ENCODE assay signal across 9 mouse cellular contexts in genomic region chr2:6463772-6464661, GRCm38 (mm10).
A peak's percentile ranks its signal among the peaks of the same experiment; 100 is the strongest.
DNase-seq lines count a peak whose midpoint lies in the region; ATAC-seq and TF ChIP-seq lines count a peak whose summit lies in the region.
"Had no signal": no experiment of that assay in that cellular context is flagged by ENCODE, and none has a peak within 500 bp of the region (broad histone marks: within the 10 kb centered on the region; RNA-seq: fewer than 3 reads in every experiment).

No protein-coding gene starts in this region.

- peak; percentile 73 for ATAC-seq in heart, embryonic 12.5 days (ENCODE audit: insufficient number of reproducible peaks, low FRiP score)
- peak; percentile 48; the same call in 1 of the 2 replicates for ATAC-seq in kidney, postnatal 0 days (replicated peaks; ENCODE audit: low FRiP score, low read depth)
- ATAC-seq in neural tube, embryonic 13.5 days (ENCODE audit: low read depth), result peak; percentile 76

- H3K79me2 ChIP-seq in liver, adult 2 months (ENCODE audit: control insufficient read depth, insufficient read depth, low read length), result no peaks in the 10 kb centered on the region

- peaks cover 15% of the 10 kb centered on the region for H3K9me3 ChIP-seq in heart, embryonic 12.5 days (replicated peaks)
- no peaks in the 10 kb centered on the region for H3K9me3 ChIP-seq in kidney, postnatal 0 days (replicated peaks; ENCODE audit: low read length)
- H3K9me3 ChIP-seq in neural tube, embryonic 13.5 days, result 0 out of 2 replicates have a peak, but pooled peaks cover 2% of the 10 kb centered on the region
- H3K9me3 ChIP-seq: G1E had no signal

- H3K36me3 ChIP-seq in liver, adult 2 months (ENCODE audit: control insufficient read depth, insufficient read depth, low read length), result no peaks in the 10 kb centered on the region
- no peaks in the 10 kb centered on the region for H3K36me3 ChIP-seq in heart, embryonic 12.5 days
- H3K36me3 ChIP-seq in kidney, postnatal 0 days (ENCODE audit: insufficient read depth, low read length), result no peaks in the 10 kb centered on the region
- no peaks in the 10 kb centered on the region for H3K36me3 ChIP-seq in neural tube, embryonic 13.5 days
- H3K36me3 ChIP-seq: G1E had no signal

- H3K9ac ChIP-seq in liver, adult 2 months (ENCODE audit: low read depth, low read length), result no peak overlapping the region
- no peak overlapping the region for H3K9ac ChIP-seq in heart, embryonic 12.5 days
- H3K9ac ChIP-seq in kidney, postnatal 0 days (ENCODE audit: low read depth, low read length), result no peak overlapping the region
- H3K9ac ChIP-seq in neural tube, embryonic 13.5 days, result no peak overlapping the region

- no peak overlapping the region for H3K4me3 ChIP-seq in liver, adult 2 months (ENCODE audit: insufficient read depth, low read depth, low read length)
- no peak overlapping the region; the same call in 1 of the 2 replicates for H3K4me3 ChIP-seq in heart, embryonic 12.5 days
- no peak overlapping the region for H3K4me3 ChIP-seq in kidney, postnatal 0 days (replicated peaks; ENCODE audit: low read depth, low read length)
- H3K4me3 ChIP-seq in neural tube, embryonic 13.5 days, result no peak overlapping the region

- no peaks in the 10 kb centered on the region for H3K4me1 ChIP-seq in liver, adult 2 months (ENCODE audit: control insufficient read depth, insufficient read depth, low read length)
- peaks cover 8% of the 10 kb centered on the region for H3K4me1 ChIP-seq in heart, embryonic 12.5 days (replicated peaks)
- peaks cover 16% of the 10 kb centered on the region for H3K4me1 ChIP-seq in kidney, postnatal 0 days (replicated peaks; ENCODE audit: insufficient read depth, low read length)
- peaks cover 29% of the 10 kb centered on the region for H3K4me1 ChIP-seq in neural tube, embryonic 13.5 days (replicated peaks)

- H3K27ac ChIP-seq in liver, adult 2 months (replicated peaks; ENCODE audit: insufficient read depth, low read depth, low read length), result peak overlapping the region; percentile 31; the same call in 1 of the 2 replicates
- peak overlapping the region; percentile 86 for H3K27ac ChIP-seq in heart, embryonic 12.5 days (ENCODE audit: poor library complexity, severe bottlenecking)
- H3K27ac ChIP-seq in kidney, postnatal 0 days, result peak overlapping the region; percentile 87
- peak overlapping the region; percentile 78 for H3K27ac ChIP-seq in neural tube, embryonic 13.5 days (replicated peaks)

- DNase-seq in liver, adult 2 months (ENCODE audit: extremely low read depth, low read depth, low spot score), result no peak
- DNase-seq in liver, result no peak
- peak; percentile 95 for DNase-seq in kidney, postnatal 0 days (ENCODE audit: low spot score)
- no peak for DNase-seq in layer of hippocampus, adult 18-20 months (ENCODE audit: low spot score in 2 of 2)
- DNase-seq in gastrocnemius, postnatal 36 days, result no peak
- no peak for DNase-seq in left cerebral cortex, adult 18-20 months (ENCODE audit: low spot score in 2 of 2)

- TF ChIP-seq POLR2A in liver, adult 2 months (IDR thresholded peaks at IDR 0.05; ENCODE audit: extremely low read depth, insufficient read depth, low read length), result no peak

- TF ChIP-seq CTCF in liver, adult 2 months (IDR thresholded peaks at IDR 0.05; ENCODE audit: low read depth, low read length), result no peak
- no peak for TF ChIP-seq CTCF in kidney, postnatal 0 days (IDR thresholded peaks at IDR 0.05; ENCODE audit: low read depth)

- 75% methylated on average over 10 of the region's 10 CpGs for WGBS in liver, adult 2 months
- WGBS in heart, embryonic 12.5 days, result 23% methylated on average over 10 of the region's 10 CpGs
- 30% methylated on average over 10 of the region's 10 CpGs for WGBS in kidney, postnatal 0 days
- 42% methylated on average over 10 of the region's 10 CpGs for WGBS in neural tube, embryonic 13.5 days

- intact Hi-C loops in gastrocnemius, postnatal 36 days (cut with DNase I), result no loop called here

- peak overlapping the region; percentile 41 for H3K4me2 ChIP-seq in heart, embryonic 12.5 days
- peak overlapping the region; percentile 37; the same call in 1 of the 2 replicates for H3K4me2 ChIP-seq in kidney, postnatal 0 days (ENCODE audit: low read length)
- H3K4me2 ChIP-seq in neural tube, embryonic 13.5 days, result peak overlapping the region; percentile 13; the same call in 1 of the 2 replicates

- no peaks in the 10 kb centered on the region for H3K27me3 ChIP-seq in liver, adult 2 months (ENCODE audit: control insufficient read depth, insufficient read depth, low read length)
- H3K27me3 ChIP-seq in heart, embryonic 12.5 days (replicated peaks), result no peaks in the 10 kb centered on the region
- H3K27me3 ChIP-seq in kidney, postnatal 0 days (ENCODE audit: insufficient read depth, low read length), result no peaks in the 10 kb centered on the region
- H3K27me3 ChIP-seq in neural tube, embryonic 13.5 days, result no peaks in the 10 kb centered on the region

Comparison
In these comparisons a context has a peak if more than half of its experiments do, and no peak if none do; other contexts are left out.
1. H3K27ac ChIP-seq: peak in every context shown above with its lines; median percentile 87 in kidney, postnatal 0 days; 86 in heart, embryonic 12.5 days; 78 in neural tube, embryonic 13.5 days; 31 in liver, adult 2 months.